Mouse (Mus musculus) R1 (cell line): ENCODE measurements around the gene Gm16253.

Experiments
- DNase-seq: peaks from one replicate; pipeline ENCODE4 v3.0.0-alpha.2; 2018; ENCODE audit warnings: low read depth, low spot score

Gene Gm16253

DNA sequence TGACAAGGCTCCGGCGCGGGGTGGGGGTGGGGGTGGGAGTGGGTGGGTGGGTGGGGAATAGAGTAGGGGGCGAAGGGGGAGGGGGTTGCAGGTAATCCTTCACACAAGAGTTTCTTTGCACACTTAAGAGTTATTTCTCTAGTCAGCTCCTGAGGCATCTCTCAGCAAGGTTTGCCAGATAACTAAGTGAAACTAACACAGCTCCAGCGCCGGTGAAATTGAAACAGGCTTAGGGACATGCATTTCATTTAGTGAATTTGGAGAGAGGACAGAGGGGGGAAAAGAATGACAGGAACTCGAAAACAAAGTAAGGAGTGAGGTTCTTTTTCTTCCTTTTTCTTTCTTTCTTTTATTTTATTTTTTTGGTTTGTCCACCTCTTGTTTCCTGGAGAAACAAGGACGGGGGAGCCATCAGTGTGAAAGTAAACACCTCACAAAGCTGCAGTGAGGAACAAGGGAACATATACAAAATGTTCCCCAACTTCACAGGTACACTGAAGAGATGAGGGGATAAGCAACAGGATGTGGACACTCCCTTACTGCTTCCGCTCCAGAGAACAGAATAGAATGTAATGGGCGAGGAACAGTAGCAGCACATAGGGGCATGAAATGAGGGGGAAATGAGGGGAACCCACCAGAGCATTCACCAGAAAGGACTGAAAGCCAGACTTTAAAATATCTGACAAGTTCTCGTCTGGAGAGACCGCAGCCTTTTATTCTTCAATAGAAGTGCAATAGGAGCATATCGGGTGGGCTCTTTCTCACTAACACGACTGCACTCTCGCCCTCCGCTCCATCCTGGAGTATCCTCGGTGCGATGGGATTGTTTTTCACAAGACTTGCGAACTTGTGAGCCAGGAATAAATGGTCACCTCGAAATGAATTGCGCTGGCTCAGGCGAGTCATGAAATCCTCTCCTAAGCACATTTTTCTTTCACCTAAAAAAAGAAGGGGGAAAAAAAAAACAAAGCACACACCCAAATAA is 19.8 kb upstream of the Gm16253 start:
- peak; percentile 54 for DNase-seq

DNA sequence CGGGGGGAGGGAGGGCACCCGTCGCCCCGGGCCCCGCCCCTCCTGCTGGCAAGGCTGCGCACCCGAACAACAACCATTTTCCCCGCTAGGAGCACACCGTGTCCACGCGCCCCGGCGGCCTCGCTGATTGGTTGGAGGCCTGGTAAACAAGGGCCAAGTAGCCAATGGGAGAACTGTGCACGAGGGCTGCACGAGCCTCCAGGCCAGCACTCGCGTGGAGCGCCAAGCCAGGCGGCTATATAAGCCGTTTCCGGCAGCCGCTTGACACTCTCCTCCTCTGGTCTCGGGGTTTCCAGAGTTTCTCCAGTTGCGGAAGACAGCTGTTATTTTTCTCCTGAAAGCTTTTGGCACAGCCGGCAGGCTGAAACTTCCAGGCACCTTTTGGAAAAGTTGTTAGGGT is 19.1 kb upstream of the Gm16253 start, which contains the start of gene Txnip:
Gene Txnip, plus strand, starts transcription at position 264 of the 400 bp plus-strand sequence.
- peak; percentile 99 for DNase-seq

DNA sequence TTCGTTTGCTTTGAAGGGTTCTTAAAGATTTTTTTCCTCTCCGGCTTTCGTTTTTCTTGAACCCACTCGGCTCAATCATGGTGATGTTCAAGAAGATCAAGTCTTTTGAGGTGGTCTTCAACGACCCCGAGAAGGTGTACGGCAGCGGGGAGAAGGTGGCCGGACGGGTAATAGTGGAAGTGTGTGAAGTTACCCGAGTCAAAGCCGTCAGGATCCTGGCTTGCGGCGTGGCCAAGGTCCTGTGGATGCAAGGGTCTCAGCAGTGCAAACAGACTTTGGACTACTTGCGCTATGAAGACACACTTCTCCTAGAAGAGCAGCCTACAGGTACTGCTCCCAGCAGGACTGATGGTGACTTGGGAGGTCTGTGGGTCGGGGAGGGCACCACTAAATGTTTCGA is 18.6 kb upstream of the Gm16253 start:
- DNase-seq, result no peak

DNA sequence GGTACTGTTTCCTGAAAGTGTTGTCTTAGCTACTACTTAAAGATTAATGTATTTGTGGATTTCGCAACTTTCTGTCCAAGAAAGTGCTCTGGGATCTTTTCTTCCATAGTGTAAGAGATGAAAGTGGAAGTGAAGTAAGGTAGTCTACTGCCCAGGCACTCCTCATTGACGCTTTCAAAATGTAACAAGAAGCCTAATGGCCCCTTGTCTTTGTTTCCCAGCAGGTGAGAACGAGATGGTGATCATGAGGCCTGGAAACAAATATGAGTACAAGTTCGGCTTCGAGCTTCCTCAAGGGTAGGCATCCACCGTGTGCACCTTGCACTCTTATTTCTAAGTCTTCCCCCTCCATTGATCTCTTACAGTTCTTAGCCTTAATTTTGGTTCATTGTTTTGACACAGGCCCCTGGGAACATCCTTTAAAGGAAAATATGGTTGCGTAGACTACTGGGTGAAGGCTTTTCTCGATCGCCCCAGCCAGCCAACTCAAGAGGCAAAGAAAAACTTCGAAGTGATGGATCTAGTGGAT is 18.1 kb upstream of the Gm16253 start:
- DNase-seq, result no peak

DNA sequence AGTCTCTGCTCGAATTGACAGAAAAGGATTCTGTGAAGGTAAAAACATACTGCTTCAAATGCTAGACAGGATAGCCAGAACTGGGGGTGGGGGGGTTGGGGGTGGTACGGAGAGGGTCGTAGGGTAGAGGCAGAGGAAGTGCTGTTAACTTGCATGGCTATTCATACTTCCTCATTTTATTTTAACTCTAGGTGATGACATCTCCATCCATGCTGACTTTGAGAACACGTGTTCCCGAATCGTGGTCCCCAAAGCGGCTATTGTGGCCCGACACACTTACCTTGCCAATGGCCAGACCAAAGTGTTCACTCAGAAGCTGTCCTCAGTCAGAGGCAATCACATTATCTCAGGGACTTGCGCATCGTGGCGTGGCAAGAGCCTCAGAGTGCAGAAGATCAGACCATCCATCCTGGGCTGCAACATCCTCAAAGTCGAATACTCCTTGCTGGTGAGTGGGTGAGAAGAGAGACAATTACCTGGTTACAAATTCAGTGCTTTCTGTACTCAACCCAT is 17.3 kb upstream of the Gm16253 start:
- no peak for DNase-seq

DNA sequence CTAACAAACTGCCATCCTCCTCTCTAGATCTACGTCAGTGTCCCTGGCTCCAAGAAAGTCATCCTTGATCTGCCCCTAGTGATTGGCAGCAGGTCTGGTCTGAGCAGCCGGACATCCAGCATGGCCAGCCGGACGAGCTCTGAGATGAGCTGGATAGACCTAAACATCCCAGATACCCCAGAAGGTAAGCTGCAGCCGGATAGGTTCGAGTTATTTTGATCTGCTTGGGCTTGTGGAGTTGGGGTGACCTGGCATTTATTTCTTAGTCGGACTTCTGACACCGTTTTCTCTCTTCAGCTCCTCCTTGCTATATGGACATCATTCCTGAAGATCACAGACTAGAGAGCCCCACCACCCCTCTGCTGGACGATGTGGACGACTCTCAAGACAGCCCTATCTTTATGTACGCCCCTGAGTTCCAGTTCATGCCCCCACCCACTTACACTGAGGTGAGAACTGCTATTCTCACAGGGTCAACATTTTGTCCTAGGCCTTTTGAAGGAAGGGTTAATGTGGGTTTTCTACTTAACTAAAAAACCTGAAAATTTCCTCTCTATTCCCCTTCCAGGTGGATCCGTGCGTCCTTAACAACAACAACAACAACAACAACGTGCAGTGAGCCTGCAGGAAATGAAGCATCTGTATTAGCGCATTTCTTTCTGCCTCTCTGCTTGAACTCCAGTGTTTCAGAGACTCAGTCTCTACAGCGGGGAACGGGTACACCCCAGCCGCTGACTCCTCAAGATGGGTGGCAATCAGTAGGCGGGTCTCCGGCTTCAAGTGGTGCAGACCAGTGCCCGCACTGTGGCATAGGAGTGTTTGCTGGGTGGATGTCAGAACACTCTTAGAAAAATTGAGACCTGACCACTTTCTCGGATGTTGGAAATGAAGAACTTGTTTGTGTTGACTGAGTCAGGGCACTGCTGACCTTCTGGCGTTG is 16.6 kb upstream of the Gm16253 start:
- no peak for DNase-seq

DNA sequence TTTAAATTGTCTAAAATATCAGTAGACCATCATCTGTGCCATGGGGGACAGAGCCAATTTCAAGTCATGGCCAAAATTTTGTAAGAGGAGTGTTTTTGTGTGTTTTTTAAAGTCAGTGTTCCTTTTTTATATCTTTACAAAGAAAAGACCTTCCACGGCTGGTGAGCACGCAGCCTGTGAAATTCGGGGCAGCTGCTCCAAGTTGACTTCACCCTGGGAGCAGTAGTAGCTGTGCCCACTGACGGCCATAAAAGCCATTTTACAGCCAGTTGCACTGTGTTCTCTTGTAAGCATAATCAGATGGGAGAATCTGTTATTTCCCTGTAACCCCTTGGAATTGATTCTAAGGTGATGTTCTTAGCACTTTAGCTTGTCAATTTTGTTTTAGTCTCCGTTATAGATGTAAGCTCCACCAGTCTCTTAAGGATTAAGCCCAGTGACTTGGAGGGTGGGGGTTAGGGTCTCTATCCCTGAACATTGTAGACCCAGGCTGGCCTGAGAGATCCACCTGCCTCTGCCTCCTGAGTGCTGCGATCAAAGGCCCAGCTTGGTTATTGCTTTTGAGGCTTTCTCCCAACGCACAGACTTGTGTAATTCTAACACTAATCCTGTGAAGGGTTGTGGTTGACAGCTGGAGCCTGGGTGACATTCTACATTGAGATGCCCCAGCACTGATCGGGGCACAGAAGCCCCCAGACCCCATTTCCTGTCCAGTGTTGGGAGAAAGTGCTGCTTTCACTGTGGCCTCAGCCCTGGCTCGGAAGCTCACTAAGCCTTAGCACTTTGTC is 15.7 kb upstream of the Gm16253 start:
- no peak for DNase-seq

DNA sequence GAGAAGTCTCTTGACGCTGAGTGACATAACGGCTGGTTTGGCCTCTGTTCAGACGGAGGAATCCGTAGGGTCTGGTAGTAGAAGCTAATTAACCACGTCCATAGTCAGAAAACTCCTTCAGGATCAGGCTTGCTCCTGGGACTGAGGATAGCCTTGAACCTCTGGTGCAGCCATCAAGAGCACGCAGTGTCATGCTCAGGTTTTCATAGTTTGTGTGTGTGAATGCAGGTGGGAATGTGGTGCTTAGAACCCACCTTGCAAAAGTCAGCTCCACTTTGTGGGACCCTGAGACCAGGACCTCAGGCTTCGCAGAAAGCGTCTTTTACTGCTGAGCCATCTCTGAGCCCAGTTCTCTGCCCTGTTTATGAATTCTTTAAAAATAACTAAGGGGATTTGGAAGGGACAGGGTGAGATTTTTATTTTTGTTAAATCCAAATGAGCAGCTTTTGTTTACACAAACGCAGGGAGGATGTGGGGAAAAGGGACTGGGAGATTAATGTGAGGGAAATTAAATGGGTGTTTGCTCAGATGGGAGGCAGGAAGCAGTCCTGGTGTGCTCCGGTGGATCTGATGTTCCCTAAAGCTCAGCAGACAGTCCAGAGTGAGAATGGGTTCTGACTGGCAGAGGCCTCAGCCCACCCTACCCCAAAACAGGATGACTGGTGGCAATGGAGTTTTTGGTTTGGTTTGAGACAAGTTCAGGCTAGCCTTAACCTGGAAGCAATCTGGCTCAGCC is 14.7 kb upstream of the Gm16253 start:
- DNase-seq, result peak; percentile 30

DNA sequence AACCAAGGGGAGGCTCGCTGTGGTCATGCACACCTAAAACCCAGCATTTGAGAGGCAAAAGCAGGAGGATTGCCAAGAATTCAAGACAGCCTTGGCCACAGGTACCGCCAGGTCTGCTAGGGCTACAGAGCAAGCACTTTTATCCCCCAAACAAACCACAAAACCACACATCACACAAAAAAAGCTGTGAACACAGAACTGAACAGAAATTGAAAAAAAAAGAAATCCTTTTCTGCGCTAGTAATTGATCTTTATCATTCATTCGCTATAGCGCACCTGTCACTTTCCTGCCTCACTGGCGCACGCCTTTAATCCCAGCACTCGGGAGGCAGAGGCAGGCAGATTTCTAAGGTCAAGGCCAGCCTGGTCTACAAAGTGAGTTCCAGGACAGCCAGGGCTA is 13.5 kb upstream of the Gm16253 start:
- DNase-seq, result no peak

DNA sequence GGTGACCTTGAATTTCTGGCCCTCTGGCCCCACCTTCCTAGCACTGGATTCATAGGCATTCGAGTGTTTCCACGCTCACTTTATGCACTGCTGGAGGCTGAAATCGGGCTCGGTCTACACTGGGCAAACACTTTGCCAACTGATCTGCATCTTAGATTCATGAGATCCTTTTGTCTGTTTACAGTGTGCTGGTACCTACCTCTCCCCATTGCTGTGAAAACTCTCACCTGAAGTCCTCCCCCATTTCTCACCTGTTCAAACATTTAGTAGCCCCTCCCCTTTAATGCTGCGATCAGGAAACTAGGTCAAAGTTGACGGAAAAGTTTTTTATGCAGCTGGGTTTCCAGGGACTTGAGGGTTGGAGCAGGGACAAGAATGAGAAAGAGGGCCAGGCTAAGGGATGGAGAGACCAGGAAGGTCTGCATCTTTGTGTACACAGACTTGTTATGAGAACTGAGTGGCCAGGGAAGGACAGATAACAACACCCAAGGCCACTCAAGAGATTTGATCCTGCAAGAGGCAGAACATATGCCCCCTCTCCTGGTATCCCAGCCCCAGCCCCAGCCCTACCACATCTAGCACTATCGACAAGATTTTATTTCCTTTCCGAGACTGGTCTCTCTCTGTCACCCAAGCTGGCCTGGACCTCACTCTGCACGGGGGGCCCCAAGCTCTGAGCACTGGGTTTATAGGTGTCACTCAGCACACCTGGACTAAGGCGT is 12.7 kb upstream of the Gm16253 start:
- DNase-seq, result peak; percentile 70

DNA sequence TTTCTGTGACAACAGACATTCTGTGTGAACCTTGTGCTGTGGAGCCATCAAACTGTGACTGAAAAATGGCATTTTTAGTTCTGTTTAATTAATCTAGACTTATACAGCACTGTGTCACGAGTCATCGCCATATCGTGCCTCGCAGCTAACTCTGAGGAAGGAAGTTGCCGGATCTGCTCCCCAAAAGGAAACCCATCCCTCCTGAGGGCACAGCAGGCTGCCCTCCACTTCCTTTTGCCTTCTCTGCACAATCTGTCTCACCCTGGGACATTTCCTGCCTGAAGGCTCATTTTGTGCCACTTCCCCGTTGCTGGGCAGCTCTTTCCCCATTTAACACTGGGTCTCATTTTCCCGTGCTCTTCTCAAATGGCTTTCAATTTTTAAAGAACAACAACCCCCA is 12.2 kb upstream of the Gm16253 start:
- DNase-seq, result peak; percentile 93

DNA sequence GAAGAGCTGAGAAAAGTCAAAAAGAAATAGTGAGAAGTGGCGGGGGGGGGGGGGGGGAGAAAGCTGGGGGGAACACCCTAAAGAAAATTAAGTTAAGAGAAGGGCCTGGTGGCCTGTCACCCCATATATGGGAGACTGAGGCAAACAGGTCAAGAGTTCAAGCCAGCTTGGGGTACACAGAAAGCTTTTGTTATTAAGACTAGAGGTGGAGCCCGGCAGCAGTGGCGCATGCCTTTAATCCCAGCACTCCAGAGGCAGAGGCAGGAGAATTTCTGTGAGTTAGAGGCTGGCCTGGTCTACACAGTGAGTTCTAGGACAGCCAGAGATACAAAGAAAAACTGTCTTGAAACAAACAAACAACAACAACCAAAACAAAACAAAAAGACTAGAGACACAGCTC is 11.7 kb upstream of the Gm16253 start:
- peak; percentile 95 for DNase-seq

DNA sequence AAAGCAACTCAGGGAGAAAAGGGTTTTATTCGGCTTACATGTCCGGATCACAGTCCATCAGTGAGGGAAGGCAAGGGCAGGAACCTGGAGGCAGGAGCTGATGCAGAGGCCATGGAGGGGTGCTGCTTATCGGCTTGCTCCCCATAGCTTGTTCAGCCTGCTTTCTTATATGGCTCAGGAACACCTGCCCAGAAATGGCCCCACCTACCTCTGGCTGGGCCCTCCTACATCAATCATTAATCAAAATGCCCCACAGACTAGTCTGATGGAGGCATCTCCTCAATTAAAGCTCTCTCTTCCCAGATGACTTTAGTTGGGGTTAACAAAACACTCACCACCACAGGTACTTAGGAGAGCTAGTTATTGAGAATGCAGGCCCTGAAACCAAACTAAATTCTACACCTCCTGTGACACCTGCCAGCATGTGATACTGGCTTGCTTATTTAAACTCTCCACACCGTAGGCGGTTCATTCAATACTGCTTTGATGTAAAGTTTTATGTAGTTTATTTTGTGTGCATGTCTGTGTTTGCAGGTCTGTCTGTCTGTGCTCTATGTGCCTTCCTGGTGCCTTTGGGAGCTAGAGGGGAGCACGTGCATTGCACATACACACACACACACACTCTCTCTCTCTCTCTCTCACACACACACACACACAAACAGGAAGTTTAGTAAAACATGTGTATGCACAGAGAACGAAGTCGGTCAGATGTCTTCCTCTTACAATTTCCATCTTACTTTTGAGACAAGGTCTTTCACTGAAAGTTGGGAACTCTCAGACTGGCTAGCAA is 9.9 kb upstream of the Gm16253 start:
- DNase-seq, result no peak

DNA sequence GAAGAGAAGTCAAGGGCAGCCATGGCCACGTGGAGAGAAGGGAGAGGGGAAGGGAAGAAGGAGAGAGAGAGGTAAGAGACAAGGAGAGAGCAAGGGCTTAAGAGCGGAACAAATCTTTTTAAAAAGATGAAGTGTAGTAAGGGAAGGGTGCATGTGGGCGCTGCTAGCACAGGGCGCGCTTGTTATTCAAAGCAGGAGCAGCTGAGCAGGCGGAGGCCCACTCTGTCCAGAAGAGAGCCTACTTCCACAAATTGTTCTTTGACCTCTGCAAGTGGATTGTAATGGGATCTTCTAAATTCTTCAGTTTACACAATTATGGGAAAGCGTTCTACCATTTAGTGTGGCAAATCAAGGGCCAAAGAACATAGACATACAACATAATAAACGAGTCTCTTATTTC is 8.2 kb upstream of the Gm16253 start:
- peak; percentile 42 for DNase-seq

DNA sequence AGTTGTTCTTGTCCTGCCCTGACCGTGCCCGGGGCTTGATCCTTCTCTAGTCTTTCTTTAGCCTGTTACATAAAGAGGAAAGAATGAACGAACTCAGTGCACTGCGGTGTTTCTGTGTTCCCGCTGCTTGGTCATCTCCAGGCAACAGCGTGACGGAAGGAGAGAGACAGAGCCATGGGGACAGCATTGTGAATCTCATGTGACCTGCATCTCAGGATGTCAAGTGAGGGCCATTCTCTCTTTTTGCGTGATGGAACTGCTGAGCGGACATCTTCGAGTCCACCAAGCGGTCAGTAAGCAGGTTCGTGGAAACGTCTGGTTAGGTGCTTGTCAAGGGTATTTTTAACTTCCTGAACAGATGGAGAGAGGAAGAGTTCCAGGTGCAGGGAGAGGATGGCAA is 7.3 kb upstream of the Gm16253 start:
- DNase-seq, result no peak

DNA sequence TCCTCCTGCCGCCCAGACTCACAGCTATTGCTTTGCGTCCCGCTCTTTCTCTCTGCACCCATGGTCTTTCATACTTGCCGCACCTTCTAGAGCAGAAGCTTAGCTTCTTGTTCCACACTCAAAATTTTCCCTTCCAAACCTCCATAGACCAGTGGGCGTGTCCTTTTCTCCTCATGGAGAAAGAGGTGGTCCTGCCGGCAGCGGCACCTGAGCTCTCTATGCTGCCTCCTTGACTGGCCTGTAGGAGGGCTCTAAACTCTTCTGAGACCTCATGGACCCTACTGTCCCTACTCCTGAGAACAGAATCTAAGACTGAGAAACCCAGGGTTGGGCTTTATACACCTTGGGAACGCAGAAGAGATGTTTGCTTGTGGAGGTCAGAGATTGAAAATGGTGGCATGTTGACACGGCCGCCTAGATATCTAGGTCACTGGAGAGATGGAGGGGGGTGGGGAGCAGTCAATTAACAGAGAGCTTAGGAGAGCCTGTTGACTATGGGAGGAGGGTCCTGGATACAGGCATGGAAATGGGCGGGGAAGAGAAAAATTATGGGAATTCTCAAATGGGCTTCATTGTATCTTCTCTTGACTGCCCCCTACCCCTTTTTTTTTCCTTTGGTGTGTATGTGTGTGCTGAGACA is 6.7 kb upstream of the Gm16253 start:
- DNase-seq, result peak; percentile 84

DNA sequence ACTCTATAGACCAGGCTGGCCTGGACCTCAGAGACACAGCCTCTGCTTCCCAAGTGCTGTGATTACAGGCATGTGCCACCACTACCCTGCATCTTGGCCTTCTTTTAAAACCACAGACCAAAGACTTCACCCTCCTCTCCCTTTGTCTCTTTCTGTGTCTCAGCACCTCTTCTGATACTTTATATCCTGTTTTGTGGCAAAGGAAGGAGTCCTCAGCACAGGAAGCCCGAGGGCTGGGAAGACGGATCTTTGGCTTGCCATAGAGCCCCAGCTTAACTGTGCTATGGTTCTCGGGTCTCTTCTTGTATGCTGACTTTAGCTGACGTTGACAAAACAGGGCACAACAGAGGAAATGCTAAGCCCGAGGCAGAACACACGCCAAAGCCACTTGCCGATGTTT is 6.1 kb upstream of the Gm16253 start:
- DNase-seq, result no peak

DNA sequence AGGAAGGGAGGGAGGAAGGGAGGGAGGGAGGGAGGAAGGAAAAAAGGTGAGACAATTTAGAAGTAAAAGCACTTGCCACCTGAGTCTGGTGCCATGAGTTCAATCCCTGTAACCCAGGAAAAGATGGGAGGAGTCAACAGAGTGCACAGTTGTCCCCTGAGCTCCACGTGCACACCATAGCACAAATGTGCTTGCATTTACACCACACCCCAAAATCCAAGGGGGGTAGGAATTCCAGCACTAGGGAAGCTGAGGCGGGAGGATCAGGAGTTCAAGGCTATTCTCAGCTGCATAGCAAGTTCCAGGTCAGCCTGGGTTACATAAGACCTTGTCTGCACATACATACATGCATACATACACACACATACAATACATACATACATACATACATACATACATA is 5.4 kb upstream of the Gm16253 start:
- peak; percentile 98 for DNase-seq
